Mouse (Mus musculus) macrophage (primary cell): ENCODE data around the gene Neurl3. TPM values are rescaled to one million over a fixed set of nuclear protein-coding genes. Genes with fewer than 3 reads are reported as not detected.

Source experiments
- H3K27ac ChIP-seq: fragments of 350-480 bp; formaldehyde crosslinking; 2 replicates; pipeline ENCODE4 v1.9.0; 2021
- H3K36me3 ChIP-seq: fragments of 350-480 bp; formaldehyde crosslinking; 2 replicates; pipeline ENCODE4 v1.9.0; 2021; ENCODE audit errors: inconsistent target
- H3K4me3 ChIP-seq: fragments of 350-480 bp; formaldehyde crosslinking; 2 replicates; pipeline ENCODE4 v1.9.0; 2021; ENCODE audit errors: inconsistent target
- H3K79me2 ChIP-seq: fragments of 350-480 bp; formaldehyde crosslinking; 2 replicates; pipeline ENCODE4 v1.9.0; 2021; ENCODE audit errors: inconsistent target
- WGBS: methylation state at CpG from one replicate; pipeline ENCODE4 v1.1.7; 2026; ENCODE audit warnings: inconsistent platforms; ENCODE audit not compliant: missing documents; 5-methylcytosine and 5-hydroxymethylcytosine counted together
- polyA plus RNA-seq: library from polyadenylated mRNA; stranded (reverse); fragments of 250-400 nt; gene quantifications from 3 replicates; pipeline ENCODE4 v1.2.4, GENCODE M21; 2018; ENCODE audit warnings: inconsistent platforms
- total RNA-seq, 78 experiments: library from RNA; depleted of rRNA; stranded (reverse); fragments of 250-400 nt; gene quantifications; 1 replicate in 9 of 78; 2 replicates in 24 of 78; 3 replicates in 43 of 78; 4 replicates in 2 of 78; pipeline ENCODE4 v1.2.4; 2018; ENCODE audit warnings: inconsistent platforms in 56 of 78

Gene Neurl3
- 100 to 1,000 TPM in 25 of 26 experiments, 10 to 100 TPM in 1; 94.0 to 565 (median 215) TPM for total RNA-seq (2018; cell fraction: chromatin; rRNA removed)
- 100 to 1,000 TPM in 22 of 26 experiments, 10 to 100 TPM in 4; 86.7 to 177 (median 113) TPM for total RNA-seq (2018; cell fraction: cytosol; rRNA removed)
- 100 to 1,000 TPM; 107 to 483 (median 177) TPM for total RNA-seq (2018; cell fraction: nucleus; rRNA removed)
- 58.1 to 131 TPM (median 76.9 TPM) in 3 replicates for polyA plus RNA-seq

DNA sequence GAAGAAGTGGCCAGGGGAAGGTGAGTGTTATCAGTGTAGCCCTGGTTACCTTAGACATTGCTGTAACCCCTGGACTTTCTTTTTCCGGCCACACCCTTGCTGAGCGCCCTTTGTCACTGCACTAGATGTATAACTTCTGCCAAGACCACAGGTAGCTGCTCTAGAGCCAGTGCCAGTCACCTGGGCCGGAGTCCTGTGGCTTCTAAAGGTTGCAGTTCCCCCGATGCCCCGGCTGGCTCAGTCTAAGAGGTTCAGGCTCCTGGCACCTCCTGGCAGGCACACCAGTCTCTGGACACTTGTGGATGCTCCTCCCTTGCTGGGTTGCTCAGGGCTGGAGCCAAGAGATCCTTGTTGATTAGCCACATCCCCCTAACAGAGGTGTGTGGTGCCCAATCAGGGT, at the start of gene Neurl3:
TSS of gene Neurl3 (minus strand) at position 225 of the 400 bp plus-strand sequence.
- Histone ChIP-seq H3K36me3 (0 out of 2 replicates have a peak, but pooled peaks cover 4% of the 10 kb centered on the region), H3K79me2 (peaks cover 38% of the 10 kb centered on the region; the same call in 1 of the 2 replicates), H3K4me3 (peak within 1 kb of the TSS; percentile 56), H3K27ac (peak within 1 kb of the TSS; percentile 84)
- 59% methylated on average over 5 of the region's 5 CpGs for WGBS

DNA sequence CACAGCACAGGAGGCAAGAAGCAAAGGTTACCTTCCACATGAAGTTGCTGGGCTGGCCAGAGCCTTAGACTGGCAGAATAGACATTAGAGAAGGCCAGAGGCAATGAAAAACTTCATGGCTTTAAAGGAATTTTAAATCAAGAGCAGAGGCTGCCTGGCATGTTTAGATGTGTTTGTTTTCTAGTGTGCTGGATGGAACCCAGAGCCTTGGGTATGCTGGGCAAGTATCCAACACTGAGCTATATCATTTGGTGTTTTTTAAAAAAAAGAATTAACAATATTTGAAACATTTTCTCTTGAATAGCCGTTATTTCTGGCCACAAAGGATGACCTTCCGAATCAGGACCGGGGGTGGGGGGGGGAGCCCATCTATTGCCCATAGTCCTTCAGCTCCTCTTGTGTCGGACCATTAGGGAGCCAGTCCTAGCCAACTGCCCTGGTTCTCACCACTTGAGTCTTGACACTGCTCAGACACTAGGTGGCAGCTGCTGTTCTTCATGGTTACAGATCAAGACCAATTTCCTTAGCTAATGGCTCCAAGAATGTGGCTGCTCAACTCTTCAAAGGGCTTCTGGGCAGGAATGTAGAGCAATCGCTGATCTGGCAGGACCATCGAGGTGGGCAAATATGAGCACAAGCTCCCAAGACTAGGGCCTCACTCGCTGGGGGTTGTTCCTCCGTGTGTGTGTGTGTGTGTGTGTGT, 49.4 kb upstream of the Neurl3 start:
- WGBS, result 38% methylated on average over 8 of the region's 8 CpGs
- H3K27ac ChIP-seq, result no peak overlapping the region
- peaks cover 25% of the 10 kb centered on the region for H3K36me3 ChIP-seq
- no peaks in the 10 kb centered on the region for H3K79me2 ChIP-seq
- H3K4me3 ChIP-seq, result no peak overlapping the region

DNA sequence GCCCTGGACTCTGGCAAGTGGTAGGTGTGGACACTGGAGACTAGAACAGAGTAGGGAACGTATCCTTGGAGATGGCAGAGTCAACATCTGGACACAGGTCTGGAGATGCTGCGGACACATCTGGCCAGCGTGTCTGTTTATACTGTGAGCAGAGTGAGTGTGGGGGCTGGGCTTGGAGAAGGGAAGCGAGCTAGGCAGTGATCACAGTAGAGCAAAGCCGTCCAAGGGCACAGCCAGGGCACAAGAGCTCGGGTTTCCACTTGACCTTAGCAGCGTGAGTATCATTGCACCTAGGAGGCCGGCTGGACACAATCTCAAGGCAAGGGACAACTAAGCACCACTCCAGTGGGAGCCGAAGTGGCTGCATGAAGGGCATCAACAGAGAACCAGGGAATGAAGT, 48.6 kb upstream of the Neurl3 start:
- no peaks in the 10 kb centered on the region for H3K79me2 ChIP-seq
- WGBS, result 96% methylated on average over 9 of the region's 9 CpGs
- H3K36me3 ChIP-seq, result peaks cover 34% of the 10 kb centered on the region
- no peak overlapping the region for H3K27ac ChIP-seq
- no peak overlapping the region for H3K4me3 ChIP-seq

DNA sequence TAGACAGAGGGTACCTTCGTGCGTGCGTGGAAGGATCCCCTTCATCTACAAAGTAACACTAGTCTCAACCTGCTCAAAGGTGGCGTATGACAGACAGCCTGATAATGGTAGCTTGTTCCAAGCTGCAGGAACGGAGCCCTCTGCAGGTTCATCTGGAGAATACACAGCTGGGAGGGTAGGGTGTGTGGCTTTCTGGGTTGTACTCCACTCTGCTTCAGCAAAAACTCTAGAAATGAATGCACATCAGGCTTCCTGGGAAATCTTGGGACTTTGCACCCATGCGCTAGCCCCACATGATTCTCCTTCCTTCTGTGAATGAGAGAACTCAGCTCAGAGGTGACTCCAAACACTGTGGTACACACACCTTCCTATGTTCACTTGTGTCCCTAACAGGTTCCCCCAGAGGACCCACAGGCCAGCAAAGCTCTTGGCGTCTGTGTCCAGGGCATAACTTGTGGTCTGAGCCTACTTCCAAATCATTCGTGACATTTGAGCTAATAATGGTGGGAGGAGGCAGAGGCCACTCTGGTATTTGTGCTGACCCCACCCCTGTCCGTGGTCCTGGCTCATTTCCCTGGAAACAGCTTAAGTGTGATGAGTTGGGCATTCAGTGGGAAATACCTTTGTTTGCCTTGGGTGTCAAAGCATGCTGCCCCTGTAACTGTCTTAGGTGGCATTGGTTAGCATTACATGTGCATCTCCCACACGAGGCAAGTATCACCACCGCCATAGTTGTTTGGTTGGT, 47.5 kb upstream of the Neurl3 start:
- no peaks in the 10 kb centered on the region for H3K79me2 ChIP-seq
- WGBS, result 91% methylated on average over 11 of the region's 11 CpGs
- no peak overlapping the region for H3K27ac ChIP-seq
- peaks cover 44% of the 10 kb centered on the region for H3K36me3 ChIP-seq
- H3K4me3 ChIP-seq, result no peak overlapping the region

DNA sequence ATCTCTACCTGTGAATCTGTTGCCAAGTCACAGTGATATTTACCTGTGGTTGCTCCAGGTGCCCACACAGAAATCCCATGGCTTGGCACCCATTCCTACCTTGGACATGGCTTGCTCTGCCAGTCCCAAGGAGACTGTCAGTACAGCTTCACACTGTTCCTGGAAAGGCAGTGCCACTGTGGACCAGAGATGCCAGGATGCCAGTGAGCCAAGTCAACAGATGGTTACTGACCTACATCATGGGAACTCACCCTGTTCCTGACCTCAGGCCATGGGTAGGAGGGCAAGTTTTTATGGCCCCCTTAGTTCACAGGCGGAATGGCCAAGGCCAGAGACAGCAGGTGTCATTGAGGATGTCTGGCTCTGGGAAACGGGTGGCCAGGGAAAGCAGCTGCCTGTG, 46.7 kb upstream of the Neurl3 start:
- no peak overlapping the region for H3K4me3 ChIP-seq
- H3K27ac ChIP-seq, result no peak overlapping the region
- no peaks in the 10 kb centered on the region for H3K79me2 ChIP-seq
- 95% methylated on average over 2 of the region's 2 CpGs for WGBS
- H3K36me3 ChIP-seq, result peaks cover 53% of the 10 kb centered on the region

DNA sequence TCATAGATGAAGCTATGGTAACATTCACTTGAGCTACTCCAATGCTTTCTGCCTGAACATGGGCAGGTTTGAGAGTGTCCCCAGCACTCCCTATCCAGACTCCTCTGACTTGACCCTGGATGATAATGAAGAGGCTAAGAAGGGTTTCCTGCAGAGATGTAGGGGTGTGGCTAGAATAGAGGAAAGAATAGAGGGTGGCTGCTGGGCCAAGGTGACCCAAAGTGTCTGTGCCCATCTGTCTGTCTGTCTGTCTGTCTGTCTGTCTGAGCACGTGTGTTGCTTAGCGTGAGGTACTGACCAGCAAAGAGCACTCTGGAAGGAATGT, 41.3 kb upstream of the Neurl3 start:
- Histone ChIP-seq H3K4me3 (no peak overlapping the region), H3K79me2 (peaks cover 46% of the 10 kb centered on the region; the same call in 1 of the 2 replicates), H3K36me3 (peaks cover 75% of the 10 kb centered on the region), H3K27ac (no peak overlapping the region)
- WGBS, result 100% methylated on average over 2 of the region's 2 CpGs

DNA sequence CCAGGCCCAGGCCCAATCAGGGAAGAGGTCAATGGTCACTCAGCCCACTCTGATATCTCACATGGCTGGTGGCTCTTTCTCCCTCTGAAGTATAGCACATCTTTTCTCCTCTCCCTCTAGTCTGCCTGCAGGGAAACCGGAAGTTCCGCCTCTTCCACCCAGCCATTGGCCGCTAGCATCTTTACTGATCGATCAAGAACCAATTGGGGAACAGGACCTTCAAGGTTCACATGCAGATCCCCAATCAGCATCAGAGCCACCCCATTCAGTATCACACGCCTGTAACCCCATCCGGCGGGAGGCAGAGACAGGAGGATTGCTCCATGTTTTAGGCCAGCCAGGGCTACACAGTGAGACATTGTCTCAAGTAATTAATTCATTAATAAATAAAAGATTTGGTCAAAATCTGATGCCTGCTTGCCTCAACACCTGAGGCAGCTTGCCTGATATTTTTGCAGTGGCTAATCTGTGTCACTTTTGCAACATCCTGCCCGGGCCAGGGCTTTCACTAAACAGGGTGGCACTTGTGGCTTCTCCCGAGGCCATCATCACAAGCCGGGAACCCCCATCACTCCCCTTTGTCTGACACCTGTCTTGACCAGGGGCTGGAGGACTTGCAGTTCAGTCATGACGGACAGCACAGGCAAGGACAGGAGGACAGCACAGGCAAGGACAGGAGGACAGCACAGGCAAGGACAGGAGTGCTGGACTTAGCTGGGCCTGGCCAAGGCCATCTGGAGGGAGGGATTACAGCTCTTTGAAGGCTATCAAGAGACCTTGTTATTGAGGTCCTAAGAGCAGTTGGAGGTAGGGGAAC, 40.7 kb upstream of the Neurl3 start:
- Histone ChIP-seq H3K36me3 (peaks cover 69% of the 10 kb centered on the region), H3K4me3 (no peak overlapping the region), H3K79me2 (peaks cover 52% of the 10 kb centered on the region; the same call in 1 of the 2 replicates), H3K27ac (no peak overlapping the region)
- WGBS, result 88% methylated on average over 11 of the region's 11 CpGs

DNA sequence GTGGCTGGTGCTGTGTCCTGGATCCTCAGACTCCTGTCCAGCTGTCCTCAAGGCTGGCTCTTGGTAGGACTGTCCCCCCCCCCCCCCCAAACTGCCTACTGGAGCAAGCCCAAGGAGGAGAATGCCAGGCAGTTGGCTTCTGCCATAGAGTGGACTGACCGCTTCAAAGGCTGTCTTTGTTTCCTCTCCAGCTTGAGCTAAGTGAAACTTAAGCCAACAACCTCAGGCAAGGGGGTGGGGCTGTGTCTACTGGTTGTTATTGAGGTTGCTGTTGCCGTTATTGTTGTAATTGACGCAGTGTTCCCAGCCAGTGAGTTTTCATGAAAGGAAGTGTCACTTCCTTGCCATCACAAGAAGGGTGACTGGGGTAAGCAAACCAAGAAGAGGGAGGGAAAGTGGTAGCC, 35.0 kb upstream of the Neurl3 start:
- Histone ChIP-seq H3K36me3 (peaks cover 18% of the 10 kb centered on the region), H3K27ac (peak overlapping the region; percentile 82; the same call in 1 of the 2 replicates), H3K79me2 (peaks cover 62% of the 10 kb centered on the region; the same call in 1 of the 2 replicates), H3K4me3 (peak overlapping the region; percentile 52; the same call in 1 of the 2 replicates)
- 14% methylated on average over 3 of the region's 3 CpGs for WGBS

DNA sequence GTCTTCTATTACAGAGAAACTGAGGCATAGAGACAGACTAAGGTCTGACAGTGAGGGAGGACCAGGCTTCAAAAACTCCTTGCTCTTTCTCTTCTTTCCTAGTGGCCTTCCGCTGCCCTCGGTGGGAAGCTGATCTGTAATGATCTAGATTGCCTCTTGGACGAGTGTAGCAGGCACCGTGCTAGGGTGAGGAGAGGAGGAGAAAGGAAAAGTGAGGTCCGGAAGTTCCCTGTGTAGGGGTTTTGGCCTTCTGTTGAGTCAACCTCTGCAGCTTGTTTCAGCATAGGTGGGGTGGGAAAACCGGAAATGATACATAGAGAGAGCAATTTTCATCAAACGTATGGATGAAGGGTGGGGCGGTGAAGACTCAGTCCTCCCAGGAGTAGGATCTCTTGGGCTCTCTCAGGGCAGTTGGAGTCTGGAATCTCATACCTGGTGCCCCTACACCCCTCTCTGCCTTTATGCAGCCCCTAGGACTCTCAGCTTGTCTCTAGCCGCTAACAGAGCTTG, 34.5 kb upstream of the Neurl3 start:
- Histone ChIP-seq H3K36me3 (peaks cover 15% of the 10 kb centered on the region), H3K79me2 (peaks cover 57% of the 10 kb centered on the region; the same call in 1 of the 2 replicates), H3K4me3 (peak overlapping the region; percentile 52), H3K27ac (peak overlapping the region; percentile 82)
- WGBS, result 26% methylated on average over 9 of the region's 9 CpGs

DNA sequence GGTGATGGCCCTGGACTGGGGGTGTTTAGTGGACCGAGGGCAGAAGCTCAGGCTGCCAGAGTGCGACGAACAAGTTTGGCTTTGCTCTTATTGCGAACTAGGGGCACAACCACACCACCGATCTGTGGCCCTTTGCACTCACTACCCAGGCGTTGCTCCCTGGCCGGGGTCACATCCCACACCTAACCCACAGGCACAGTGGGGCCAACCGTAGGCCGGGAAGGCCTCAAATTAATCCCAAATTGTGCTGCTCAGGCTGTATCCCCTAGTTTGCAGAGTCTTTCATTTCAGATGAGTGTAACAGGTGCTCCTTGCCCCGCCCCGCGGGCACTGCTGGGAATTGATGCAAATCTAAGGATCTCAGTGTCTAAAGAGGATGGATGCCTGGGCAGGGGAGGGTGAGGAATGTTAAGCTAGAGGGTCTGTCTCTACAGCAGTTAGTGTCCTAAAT, 34.0 kb upstream of the Neurl3 start:
- 2% methylated on average over 12 of the region's 12 CpGs for WGBS
- H3K27ac ChIP-seq, result peak overlapping the region; percentile 82

DNA sequence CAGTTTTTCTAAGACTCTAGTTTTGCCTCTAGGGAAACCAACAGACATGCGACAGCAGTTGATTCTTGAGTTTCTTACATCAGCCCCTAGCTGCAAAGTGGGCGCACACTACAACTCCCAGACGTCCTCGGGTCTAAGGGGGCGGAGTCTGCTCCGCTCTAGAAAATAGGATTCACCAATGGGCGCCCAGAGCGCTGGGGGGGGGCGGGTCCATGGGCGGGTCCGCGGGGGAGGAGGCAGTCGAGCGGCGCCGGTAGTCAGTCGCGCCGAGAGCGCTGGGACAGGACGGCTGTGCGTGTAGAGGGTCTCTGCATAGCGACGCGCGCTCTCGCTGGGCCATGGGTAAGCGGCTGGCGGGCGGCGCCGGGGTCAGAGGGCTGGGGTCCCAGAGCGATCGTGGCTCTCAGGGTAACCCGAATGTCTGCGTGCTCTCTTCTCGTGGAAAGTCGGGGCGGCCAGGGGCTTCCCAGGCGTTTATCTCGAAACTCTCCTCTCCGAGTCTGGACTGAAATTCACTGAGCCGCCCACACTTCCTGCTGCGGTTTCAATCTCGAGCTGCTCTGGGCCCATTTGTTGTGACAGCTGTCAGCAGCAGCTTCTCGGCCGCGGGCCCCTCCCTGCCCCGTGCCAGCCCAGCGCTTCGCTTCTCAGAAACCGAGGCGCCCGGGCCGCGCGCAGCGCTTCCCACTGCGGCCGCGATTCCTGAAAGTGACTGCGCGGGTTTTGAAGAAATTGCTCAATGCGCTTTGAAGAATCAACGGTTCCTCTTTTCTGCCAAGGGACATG, 33.2 kb upstream of the Neurl3 start, which contains the start of gene Arid5a:
TSS of gene Arid5a (plus strand) at position 239 of the 786 bp plus-strand sequence.
- Histone ChIP-seq H3K36me3 (peaks cover 15% of the 10 kb centered on the region), H3K79me2 (peaks cover 44% of the 10 kb centered on the region; the same call in 1 of the 2 replicates), H3K27ac (peak within 1 kb of the TSS; percentile 82), H3K4me3 (peak within 1 kb of the TSS; percentile 52)
- WGBS, result 2% methylated on average over 65 of the region's 65 CpGs

More for the DNA sequence above, 34.0 kb upstream of the Neurl3 start:
- H3K4me3 ChIP-seq, result peak overlapping the region; percentile 52
- H3K36me3 ChIP-seq, result peaks cover 15% of the 10 kb centered on the region
- H3K79me2 ChIP-seq, result peaks cover 52% of the 10 kb centered on the region; the same call in 1 of the 2 replicates

DNA sequence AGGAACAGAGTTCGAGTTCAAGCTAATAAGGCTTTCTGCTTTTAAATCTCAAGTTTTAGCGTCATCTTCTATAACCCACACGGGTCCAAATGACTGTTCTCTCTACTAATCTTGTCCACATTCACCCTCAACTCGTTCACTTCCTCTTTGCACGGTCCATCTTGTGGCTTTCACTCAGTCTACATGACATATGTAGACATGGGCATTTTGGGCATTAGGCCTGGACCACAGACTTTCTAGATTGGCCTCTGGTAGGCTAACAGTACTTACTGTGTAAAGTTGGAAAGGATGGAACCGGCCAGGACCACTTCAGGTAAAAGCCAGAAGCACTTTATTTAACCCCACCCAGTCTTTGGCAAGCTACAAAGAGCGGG, 32.6 kb upstream of the Neurl3 start:
- Histone ChIP-seq H3K36me3 (peaks cover 12% of the 10 kb centered on the region), H3K79me2 (peaks cover 38% of the 10 kb centered on the region; the same call in 1 of the 2 replicates), H3K4me3 (no peak overlapping the region), H3K27ac (peak overlapping the region; percentile 31; the same call in 1 of the 2 replicates)
- 26% methylated on average over 7 of the region's 7 CpGs for WGBS

DNA sequence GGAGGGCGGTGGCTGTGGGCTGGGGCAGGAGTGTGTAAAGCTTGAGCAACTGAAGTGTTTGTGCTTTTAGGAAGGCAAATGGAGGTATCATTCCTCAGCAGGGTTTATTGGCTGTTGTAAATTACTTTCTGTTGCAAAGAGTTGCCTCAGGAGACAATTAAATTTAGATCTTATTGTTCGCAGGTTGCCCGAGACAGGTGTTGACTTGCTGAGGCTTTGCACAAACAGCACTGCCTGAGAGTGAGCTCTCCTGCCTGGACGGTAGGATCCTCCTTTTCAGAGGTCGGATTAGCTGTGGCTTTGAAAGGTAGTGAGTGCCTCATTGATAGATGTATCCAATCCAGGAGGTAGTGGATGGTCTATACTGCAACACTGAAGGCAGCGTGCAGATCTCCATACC, 31.6 kb upstream of the Neurl3 start:
- no peak overlapping the region for H3K4me3 ChIP-seq
- peaks cover 3% of the 10 kb centered on the region; the same call in 1 of the 2 replicates for H3K36me3 ChIP-seq
- over 99% methylated on average over 6 of the region's 6 CpGs for WGBS
- H3K79me2 ChIP-seq, result peaks cover 28% of the 10 kb centered on the region; the same call in 1 of the 2 replicates
- H3K27ac ChIP-seq, result no peak overlapping the region
